Mouse (Mus musculus) forebrain, postnatal 0 days (tissue): ENCODE results near the gene Fam13a. TPM values are rescaled to one million over a fixed set of nuclear protein-coding genes. Genes with fewer than 3 reads are reported as not detected.

Experiments
- ATAC-seq: fragments of 200-750 bp; cut with Nextera tagmentation; 2 replicates; pipeline ENCODE4 v1.8.0; 2017; ENCODE audit warnings: mild to moderate bottlenecking, moderate library complexity
- DNase-seq: peaks from one replicate; pipeline ENCODE4 v3.0.0-alpha.2; 2015
- H3K27ac ChIP-seq: fragments of 300-500 bp; sonication (generic); 2 replicates; pipeline ENCODE4 v1.5.1; 2014; ENCODE audit warnings: low read depth, mild to moderate bottlenecking, antibody characterized with exemption, low read length, moderate library complexity, mixed read lengths
- H3K27me3 ChIP-seq: fragments of 300-500 bp; sonication (generic); 2 replicates; pipeline ENCODE4 v1.6.1; 2014; ENCODE audit warnings: mild to moderate bottlenecking, low read length, mixed read lengths; ENCODE audit not compliant: insufficient read depth
- H3K36me3 ChIP-seq: fragments of 300-500 bp; sonication (generic); 2 replicates; pipeline ENCODE4 v1.6.1; 2014; ENCODE audit warnings: mild to moderate bottlenecking, moderate library complexity; ENCODE audit not compliant: insufficient read depth
- H3K4me1 ChIP-seq: fragments of 300-500 bp; sonication (generic); 2 replicates; pipeline ENCODE4 v1.6.1; 2014; ENCODE audit warnings: antibody characterized with exemption; ENCODE audit not compliant: insufficient read depth
- H3K4me2 ChIP-seq: fragments of 300-500 bp; sonication (generic); 2 replicates; pipeline ENCODE4 v1.6.1; 2014; ENCODE audit warnings: low read depth, mild to moderate bottlenecking, moderate library complexity
- H3K4me3 ChIP-seq: fragments of 300-500 bp; sonication (generic); 2 replicates; pipeline ENCODE4 v1.5.1; 2014; ENCODE audit warnings: low read depth, low read length, mixed read lengths
- H3K9ac ChIP-seq: fragments of 300-500 bp; sonication (generic); 2 replicates; pipeline ENCODE4 v1.6.1; 2014; ENCODE audit warnings: mild to moderate bottlenecking
- H3K9me3 ChIP-seq: fragments of 300-500 bp; sonication (generic); 2 replicates; pipeline ENCODE4 v1.6.1; 2016; ENCODE audit warnings: low read length
- CTCF ChIP-seq: sonication (generic); IDR thresholded peaks from 2 replicates; pipeline ENCODE4 v1.5.1; 2016; ENCODE audit warnings: antibody characterized with exemption, control low read depth, low read depth
- WGBS: fragments of 180-500 bp; shearing (Covaris S2); extraction: QIAGEN DNeasy Blood & Tissue Kit; methylation state at CpG from one replicate; pipeline ENCODE4 v1.1.7; 2014; 5-methylcytosine and 5-hydroxymethylcytosine counted together
- polyA plus RNA-seq: library from polyadenylated mRNA; unstranded; fragments of >200 nt; fragmentation: Nextera tagmentation; extraction: Ambion mirVana; gene quantifications from 2 replicates; pipeline ENCODE4 v1.2.1, GENCODE M21; 2015
- total RNA-seq: library from RNA; depleted of rRNA; stranded (reverse); fragments of >200 nt; gene quantifications from 2 replicates; pipeline ENCODE4 v1.2.3, GENCODE M21; 2014

Fam13a gene
- total and polyA plus RNA-seq, 2 experiments from 2014 or later, result 6.6 to 8.5 TPM

- no peak overlapping the region for H3K9ac ChIP-seq
- no peaks in the 10 kb centered on the region for H3K9me3 ChIP-seq
- H3K27me3 ChIP-seq, result no peaks in the 10 kb centered on the region
- ATAC-seq, result no peak; the same call in 1 of the 2 replicates
- no peak for DNase-seq
- H3K27ac ChIP-seq, result no peak overlapping the region
- 66% methylated on average over 2 of the region's 2 CpGs for WGBS
- no peak for TF ChIP-seq CTCF
- no peak overlapping the region for H3K4me2 ChIP-seq
- peaks cover 5% of the 10 kb centered on the region; the same call in 1 of the 2 replicates for H3K36me3 ChIP-seq
- no peak overlapping the region for H3K4me3 ChIP-seq
- no peaks in the 10 kb centered on the region for H3K4me1 ChIP-seq
Measured at GRCm38 (mm10) chr6:58942276-58942675, 82.1 kb downstream of the Fam13a start.

- H3K9ac ChIP-seq, result no peak overlapping the region
- peaks cover 6% of the 10 kb centered on the region; the same call in 1 of the 2 replicates for H3K36me3 ChIP-seq
- no peak for TF ChIP-seq CTCF
- no peak overlapping the region for H3K4me2 ChIP-seq
- no peaks in the 10 kb centered on the region for H3K9me3 ChIP-seq
- no peak overlapping the region for H3K4me3 ChIP-seq
- H3K27ac ChIP-seq, result no peak overlapping the region
- H3K27me3 ChIP-seq, result no peaks in the 10 kb centered on the region
- ATAC-seq, result no peak
- DNase-seq, result no peak
- 0 out of 2 replicates have a peak, but pooled peaks cover 7% of the 10 kb centered on the region for H3K4me1 ChIP-seq
Measured at GRCm38 (mm10) chr6:58937726-58938125, 86.6 kb downstream of the Fam13a start.

- Histone ChIP-seq H3K4me1 (0 out of 2 replicates have a peak, but pooled peaks cover 10% of the 10 kb centered on the region), H3K4me2 (no peak overlapping the region), H3K9me3 (no peaks in the 10 kb centered on the region), H3K27ac (peak overlapping the region; percentile 75), H3K27me3 (no peaks in the 10 kb centered on the region), H3K36me3 (peaks cover 6% of the 10 kb centered on the region; the same call in 1 of the 2 replicates), H3K9ac (no peak overlapping the region), H3K4me3 (no peak overlapping the region)
- TF ChIP-seq CTCF, result no peak
- DNase-seq (peak; percentile 22), ATAC-seq (no peak)
- WGBS, result 19% methylated on average over 4 of the region's 4 CpGs
Measured at GRCm38 (mm10) chr6:58934144-58934543, 90.2 kb downstream of the Fam13a start.

GRCm38 (mm10) chr6:58933189-58933913 lies 91.0 kb downstream of the Fam13a start:
- no peaks in the 10 kb centered on the region for H3K9me3 ChIP-seq
- H3K36me3 ChIP-seq, result peaks cover 6% of the 10 kb centered on the region; the same call in 1 of the 2 replicates
- H3K27ac ChIP-seq, result peak overlapping the region; percentile 75
- DNase-seq, result peak; percentile 93
- H3K4me2 ChIP-seq, result peak overlapping the region; percentile 27
- no peak overlapping the region for H3K4me3 ChIP-seq
- ATAC-seq, result peak; percentile 93
- peak; percentile 57 for TF ChIP-seq CTCF
- H3K27me3 ChIP-seq, result no peaks in the 10 kb centered on the region
- no peak overlapping the region for H3K9ac ChIP-seq
- 0 out of 2 replicates have a peak, but pooled peaks cover 10% of the 10 kb centered on the region for H3K4me1 ChIP-seq
- WGBS, result 18% methylated on average over 6 of the region's 6 CpGs

GRCm38 (mm10) chr6:58932515-58933188 lies 91.7 kb downstream of the Fam13a start:
- no peaks in the 10 kb centered on the region for H3K9me3 ChIP-seq
- H3K36me3 ChIP-seq, result peaks cover 6% of the 10 kb centered on the region; the same call in 1 of the 2 replicates
- ATAC-seq (peak; percentile 14), DNase-seq (peak; percentile 50)
- H3K4me3 ChIP-seq, result no peak overlapping the region
- 0 out of 2 replicates have a peak, but pooled peaks cover 10% of the 10 kb centered on the region for H3K4me1 ChIP-seq
- no peaks in the 10 kb centered on the region for H3K27me3 ChIP-seq
- peak overlapping the region; percentile 27 for H3K4me2 ChIP-seq
- 30% methylated on average over 12 of the region's 12 CpGs for WGBS
- H3K27ac ChIP-seq, result peak overlapping the region; percentile 75
- no peak for TF ChIP-seq CTCF
- H3K9ac ChIP-seq, result no peak overlapping the region

- Histone ChIP-seq H3K9me3 (no peaks in the 10 kb centered on the region), H3K36me3 (peaks cover 6% of the 10 kb centered on the region; the same call in 1 of the 2 replicates), H3K4me3 (no peak overlapping the region), H3K4me2 (no peak overlapping the region), H3K4me1 (0 out of 2 replicates have a peak, but pooled peaks cover 10% of the 10 kb centered on the region), H3K27ac (no peak overlapping the region), H3K9ac (no peak overlapping the region), H3K27me3 (no peaks in the 10 kb centered on the region)
- ATAC-seq, result no peak
- DNase-seq, result no peak
- TF ChIP-seq CTCF, result no peak
- 52% methylated on average over 4 of the region's 4 CpGs for WGBS
Measured at GRCm38 (mm10) chr6:58931149-58931548, 93.2 kb downstream of the Fam13a start.
